Mouse (Mus musculus) retina, postnatal 1 day (tissue): ENCODE results near the gene Rbpms2.
"Not testable (repeated sequence)": the region's sequence is repeated elsewhere in the genome, so short reads cannot be mapped to it uniquely, and the experiment has no call there.

Experiments
- DNase-seq: peaks from one replicate; pipeline ENCODE4 v3.0.0-alpha.2; 2012

Rbpms2 gene

DNA sequence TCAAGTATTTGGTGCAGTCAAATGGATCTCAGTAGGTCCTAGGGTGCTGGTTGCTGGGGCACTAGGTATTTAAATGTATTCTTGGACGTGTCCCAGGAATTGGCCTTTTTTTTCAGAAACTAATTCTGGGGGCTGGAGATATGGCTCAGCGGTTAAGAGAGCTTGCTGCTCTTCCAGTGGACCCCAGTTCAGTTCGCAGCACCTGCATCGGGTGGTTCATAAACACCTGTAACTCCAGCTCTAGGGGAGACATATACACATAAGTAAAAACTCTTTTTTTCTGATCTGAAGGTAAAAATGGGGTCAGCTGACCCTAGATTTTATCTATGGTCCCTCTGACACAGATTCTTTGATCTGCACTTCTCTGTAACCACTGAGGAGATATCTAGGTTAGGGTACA is 8.3 kb upstream of the Rbpms2 start:
- DNase-seq = no peak

DNA sequence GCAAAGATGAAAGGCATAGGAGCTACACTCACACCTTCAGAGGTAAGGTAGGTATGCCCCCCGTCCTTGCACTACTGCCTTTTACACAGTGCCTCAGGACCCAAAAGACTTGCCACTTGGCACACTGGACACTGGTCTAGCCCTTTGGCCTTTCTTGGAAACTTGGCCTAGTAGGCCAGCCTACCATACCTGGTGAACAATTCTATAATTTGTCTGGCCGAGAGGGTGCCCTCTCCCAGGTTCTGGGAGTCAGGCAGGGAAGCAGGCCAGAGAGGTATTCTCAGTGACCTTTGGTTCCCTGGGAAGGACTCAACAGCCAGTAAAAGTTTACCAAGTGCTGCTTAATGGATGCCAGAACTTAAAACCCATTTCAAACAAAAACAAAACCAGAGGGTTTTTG is 7.8 kb upstream of the Rbpms2 start:
- no peak for DNase-seq

DNA sequence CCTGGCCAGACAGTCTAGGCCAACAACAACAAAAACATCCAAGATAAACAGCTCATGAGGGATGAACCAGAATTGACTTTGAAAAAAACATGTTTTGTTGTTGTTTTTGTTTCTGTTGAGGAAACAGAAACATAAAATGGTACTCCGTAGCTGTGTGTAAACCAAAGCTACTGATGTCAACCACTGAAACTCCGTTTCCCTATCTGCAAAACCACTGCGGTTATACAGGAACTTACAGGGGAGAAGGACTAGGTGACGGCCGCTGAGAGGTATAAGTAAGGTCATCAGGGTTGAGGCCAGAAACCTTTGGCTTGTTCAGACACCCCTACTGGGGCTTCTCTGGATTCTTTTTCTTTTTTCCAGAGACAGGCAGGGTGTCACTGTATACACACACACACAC is 6.6 kb upstream of the Rbpms2 start:
- no peak for DNase-seq

DNA sequence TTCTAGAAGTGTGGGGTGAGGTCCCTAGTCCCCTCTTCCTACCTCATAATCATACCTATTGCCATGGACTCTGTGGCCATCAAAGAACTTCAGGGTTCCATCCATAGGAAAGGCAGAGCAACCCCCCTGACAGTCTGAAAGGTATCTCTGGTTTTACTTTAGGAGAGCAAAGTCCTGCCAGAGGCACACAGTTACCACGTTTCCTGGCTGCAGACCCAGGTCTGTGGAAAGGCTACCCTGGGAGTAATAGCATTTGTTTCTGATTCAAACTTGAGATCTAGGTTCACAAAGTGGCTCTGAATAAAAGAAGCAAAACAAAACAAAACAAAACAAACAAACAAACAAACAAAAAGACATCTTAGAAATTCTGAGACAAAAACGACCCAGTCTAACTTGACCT is 5.2 kb upstream of the Rbpms2 start:
- DNase-seq = no peak

DNA sequence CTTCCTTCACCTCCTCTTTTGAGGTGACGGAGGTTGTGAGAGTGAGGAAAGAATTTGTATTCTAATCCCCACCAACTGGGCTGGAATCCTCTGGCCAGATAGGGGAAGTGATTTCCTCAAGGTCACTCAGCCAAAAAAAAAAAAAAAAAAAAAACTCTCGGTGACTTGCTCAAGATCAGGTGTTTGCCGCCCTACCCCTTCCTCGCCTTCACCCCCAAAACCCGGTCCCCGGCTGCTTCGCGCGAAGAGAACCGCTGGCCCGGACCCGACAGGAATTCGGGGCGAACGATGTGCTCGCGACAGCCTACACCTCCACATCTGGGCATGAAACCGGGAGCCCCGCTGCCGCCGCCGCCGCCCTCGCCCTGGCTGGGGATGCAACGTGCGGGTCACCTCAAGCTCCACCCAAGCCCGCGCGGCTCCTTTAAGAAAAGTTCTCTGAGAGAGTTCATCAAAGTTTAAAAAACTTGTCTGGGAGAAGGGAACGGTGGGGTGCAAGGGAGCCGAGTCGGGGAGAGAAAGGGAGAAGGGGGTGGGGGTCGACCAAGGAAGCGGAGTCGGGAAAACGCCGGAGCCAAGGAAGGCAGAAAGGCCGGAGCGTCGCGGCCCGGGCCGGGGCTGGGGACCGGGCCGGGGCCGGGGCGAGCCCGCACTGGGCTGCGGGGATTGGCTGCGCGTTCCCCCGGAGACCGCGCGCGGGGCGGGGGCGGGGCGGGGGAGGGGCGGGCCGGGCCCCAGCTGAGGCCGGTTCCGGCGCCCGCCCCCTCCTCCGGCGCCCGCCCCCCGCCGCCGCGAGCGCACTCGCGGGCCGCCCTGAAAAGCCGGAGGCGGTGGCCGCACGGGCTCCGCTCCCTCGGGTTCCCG is 551 bp downstream of the Rbpms2 start:
- DNase-seq = peak; percentile 62

DNA sequence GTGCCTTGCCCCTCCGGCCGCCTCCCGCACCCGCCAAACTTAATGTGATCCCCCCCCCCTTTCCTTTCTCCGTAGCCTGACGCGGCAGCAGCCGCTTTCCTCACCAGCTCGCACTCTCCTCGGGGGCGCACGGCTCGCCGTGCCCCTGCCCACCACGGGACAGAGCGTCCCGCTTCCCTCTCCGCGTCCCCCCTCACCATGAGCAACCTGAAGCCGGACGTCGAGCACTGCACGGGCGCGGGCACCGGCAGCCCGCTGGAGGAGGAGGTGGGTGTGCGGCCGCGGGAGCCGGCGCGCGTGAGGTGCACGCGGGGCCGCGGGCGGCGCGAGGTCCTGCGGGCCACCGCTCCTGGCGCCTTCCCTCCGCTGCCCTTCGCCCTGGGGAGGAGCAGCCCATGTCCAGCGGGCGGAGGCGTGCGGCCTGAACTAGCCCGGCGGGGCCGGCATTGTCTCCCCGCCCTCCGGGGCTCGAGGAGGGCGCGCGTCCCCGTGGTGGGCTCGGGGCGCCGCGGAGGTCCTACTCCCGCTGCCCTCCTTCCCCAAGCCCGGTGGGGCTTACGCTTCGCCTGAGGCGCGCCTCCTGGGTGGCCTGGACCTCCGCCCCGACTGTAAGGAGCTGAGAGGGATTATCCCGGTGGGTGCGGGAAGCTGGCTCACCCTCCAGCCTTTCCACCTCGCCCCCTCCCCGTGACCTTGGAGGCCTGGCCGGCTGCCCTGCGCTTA is 1.3 kb downstream of the Rbpms2 start:
- peak; percentile 79 for DNase-seq

DNA sequence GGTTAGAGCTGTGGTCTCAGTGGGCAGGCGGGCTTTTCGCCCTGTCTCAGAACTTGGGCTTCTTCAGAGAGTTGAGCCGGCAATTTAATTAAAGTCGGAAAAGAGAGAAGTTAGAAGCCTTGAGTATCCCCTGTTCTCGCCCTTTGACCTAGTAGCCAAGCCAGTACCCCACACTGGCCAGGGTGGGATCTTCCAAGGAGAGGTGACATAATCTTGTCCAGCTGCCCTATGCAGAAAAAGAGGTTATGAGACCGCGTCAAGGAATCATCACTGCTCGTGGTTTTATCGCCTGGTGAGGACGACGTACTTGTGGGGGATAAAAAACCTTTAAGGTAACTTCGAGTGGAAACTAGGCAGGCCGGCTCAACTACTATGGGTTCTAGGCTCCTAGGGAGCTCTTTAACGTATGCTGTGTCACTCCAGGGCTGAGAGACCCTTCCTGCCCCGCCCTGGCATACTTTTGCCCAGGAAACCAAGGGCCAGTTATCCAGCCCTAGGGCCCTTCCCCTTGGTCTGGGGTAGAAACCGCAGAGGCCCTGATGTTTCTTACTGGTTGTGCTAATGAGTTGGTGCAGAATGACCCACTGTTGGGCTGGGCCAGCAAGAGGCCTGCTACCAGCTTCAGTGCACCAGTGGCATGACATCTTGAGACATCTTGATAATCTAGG is 2.0 kb downstream of the Rbpms2 start:
- no peak for DNase-seq

DNA sequence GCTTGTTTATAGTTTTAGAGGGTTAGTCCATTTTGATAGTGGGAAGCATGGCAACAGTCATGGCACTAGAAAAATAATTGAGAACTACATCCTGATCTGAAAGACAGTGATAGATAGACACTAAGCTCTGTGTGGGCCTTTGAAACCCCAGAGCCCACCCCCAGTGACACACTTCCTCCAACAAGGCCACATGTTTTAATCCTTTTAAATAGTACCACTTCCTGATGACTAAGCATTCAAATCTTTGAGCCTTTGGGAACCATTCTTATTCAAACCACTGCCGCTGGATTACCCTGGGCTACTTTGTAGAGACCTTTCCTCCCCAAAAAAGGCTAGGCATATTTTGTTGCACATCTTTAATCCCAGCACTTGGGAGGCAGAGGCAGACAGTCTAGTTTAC is 6.3 kb downstream of the Rbpms2 start:
- no peak for DNase-seq

DNA sequence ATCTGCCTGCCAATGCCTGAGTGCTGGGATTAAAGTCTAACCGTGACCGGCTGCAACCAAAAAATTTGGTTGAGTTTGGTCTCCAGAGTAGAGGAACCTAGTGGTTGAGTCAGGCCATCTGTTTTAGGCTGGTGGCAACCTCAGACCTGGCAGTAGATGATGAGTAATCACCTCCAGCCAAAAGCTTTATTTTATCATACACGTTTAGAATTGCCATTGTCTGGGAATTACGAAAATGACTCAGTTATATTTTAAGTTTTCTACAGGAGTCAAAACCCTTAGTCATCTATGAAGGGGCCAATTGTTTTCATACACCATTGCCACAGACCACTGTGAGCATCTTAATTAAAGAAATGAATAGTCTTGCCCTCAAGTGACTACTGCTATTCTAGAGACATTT is 7.5 kb downstream of the Rbpms2 start:
- no peak for DNase-seq

DNA sequence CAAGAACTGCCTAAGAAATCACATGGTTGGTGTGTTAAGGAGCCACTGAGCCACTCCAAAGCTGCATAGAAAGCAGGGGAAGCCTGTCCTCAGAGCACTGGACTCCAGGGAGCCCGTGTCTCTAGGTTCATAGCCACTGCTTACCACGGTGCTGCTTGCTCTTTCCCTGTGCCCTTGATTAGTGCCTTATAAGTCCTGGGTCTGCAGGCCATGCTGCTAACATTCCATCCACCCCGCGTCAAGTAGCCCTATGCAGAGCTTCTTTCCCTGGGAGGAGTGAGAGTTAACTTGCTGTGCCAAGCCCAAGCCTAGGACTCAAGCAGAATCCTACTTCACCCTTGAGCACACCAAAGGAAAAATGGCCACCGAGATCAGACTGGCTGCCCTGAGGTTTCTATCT is 9.6 kb downstream of the Rbpms2 start:
- no peak for DNase-seq

DNA sequence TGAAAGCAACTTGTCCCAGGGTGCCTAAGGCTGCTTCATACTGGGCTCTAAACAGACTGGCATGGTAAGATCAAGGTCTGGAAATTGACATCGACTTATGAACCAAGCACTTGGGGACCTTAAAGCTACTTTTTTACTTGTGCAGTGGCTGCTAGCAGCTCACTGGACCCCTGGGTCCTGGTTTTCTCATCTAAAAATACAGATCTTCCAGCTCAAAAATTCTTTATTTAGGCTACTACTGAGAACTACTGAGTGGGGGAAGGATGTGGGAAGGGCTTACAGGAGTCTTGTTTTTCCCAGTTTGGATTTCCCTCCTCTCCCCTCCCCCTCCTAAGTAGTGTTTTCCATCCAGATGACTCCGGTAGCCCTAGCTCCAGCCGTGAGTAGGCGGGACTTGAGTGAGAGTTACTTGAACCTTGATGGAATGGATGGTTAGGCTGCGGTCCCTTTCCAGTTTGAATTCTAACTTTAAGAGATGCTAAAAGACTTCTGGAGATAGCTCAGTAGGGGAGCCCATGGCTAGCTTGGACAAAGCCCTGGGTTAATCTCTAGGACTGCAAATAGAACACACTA is 11.5 kb downstream of the Rbpms2 start:
- DNase-seq = peak; percentile 36

DNA sequence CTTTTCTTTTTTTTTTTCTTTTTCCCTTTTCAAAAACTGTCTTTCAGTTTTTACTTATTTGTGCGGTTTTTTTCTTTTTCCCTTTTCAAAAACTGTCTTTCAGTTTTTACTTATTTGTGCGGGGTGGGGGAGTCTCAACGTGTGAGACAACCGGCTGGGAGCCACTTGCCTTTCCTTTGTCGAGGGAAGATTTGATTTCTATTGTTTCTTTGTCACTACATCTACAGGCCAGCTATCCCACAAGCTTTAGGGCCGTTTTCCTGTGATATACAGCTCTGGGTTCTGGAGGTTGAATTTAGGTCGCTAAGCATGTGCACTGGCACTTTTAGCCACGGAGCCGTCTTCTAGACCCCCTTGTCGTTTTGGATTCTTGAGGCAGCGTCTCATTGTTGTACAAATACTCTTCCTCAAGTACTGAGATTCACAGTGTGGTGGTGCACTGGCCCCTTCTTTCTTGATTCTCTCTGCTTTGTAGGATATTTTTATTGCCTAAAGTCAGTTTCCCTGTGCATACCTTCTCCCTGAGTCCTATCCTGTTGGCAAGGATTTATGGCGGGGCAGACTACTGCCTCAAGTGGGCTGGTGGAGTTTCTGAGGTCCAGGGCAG is 12.1 kb downstream of the Rbpms2 start:
- no peak for DNase-seq

DNA sequence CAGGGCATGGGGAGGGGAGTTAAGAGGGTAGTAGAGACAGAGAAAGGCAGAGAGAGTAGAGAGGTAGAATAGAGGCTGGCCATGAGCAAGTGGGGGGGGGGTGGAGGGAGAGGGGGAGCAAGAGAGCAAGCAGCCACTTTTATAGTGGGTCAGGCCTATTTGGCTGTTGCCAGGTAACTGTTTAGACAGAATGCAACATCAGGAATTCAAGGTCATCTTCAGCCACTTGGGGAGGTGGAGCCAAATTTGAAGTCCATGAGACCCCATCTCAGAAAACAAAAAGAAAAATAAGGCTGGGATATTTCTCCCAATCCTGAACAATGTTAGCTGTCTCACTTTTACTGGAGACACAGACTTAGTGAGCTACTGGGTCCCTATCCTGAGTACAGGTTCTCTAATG is 13.1 kb downstream of the Rbpms2 start:
- DNase-seq = no peak

DNA sequence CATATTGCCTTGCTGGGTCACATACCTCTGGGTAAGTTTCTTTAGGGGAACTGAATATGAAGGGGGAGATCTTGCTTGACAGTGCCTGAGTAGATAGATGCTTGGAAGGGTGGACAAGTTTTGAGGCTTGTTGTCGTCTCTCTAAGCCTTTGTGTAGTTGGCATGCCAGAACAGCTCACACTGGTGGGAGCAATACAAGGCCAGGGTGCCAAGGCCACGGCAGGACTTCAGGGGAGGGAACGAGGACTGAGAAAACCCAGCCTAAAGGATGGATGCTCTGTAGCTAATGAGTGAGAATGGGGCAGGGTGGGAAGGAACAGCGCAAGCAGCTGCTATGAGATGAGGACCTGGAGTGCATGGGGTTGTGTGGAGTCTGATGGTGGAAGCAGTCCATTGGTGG is 15.5 kb downstream of the Rbpms2 start:
- no peak for DNase-seq

DNA sequence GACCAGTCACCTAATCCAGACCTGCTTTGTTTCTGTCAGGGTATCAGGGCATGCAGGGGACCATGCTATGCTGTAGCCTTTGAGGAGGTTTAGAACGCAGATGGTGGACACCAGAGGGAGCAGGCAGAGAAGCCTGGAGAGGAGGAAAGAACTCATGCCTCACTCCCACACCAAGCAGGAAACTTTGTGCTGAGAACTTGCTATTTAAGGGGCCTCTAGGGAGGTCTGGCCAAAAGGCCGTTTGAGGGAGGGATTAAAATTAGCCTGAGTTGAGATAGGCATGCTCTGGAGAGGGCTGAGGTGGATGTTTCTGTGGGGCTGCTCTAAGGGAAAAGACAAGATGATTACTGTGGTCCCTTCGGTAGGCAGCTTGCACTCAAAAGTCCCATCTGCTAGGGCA is 16.5 kb downstream of the Rbpms2 start:
- no peak for DNase-seq

DNA sequence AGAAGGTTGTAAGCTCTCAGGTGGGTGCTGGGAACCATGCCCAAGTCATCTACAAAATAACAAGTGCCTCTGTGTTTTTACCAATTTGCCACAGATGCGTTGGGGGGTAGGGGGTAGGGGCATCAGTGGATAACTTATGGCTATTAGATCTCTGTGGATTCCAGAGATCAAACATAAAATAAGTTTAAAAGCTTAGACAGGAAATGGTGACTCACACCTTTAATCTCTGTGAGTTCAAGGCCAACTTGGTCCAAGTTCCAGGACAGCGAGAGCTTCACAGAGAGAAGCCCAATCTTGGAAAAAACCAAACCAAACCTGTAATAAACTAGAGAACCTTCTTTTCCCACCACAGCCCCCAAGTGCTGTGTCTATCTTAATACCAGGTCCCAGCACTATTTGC is 17.3 kb downstream of the Rbpms2 start:
- no peak for DNase-seq

DNA sequence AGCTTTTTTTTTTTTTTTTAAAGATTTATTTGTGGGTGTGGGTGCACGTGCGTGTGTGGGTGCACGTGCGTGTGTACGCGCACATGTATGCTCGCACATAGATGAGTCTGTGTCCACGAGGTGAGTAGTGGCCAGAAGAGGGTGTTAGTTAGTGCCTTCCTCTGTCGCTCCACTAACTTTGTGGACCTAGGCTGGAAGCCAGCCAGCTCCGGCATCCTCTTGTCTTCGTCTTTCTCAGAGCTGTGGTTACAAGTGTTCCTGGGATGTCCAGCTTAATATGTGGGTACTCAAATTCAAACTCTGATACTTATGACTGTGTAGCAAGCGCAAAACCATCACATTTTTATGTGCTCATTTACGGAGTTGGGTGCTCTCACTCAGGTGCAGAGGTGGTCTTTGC is 19.3 kb downstream of the Rbpms2 start:
- no peak for DNase-seq

DNA sequence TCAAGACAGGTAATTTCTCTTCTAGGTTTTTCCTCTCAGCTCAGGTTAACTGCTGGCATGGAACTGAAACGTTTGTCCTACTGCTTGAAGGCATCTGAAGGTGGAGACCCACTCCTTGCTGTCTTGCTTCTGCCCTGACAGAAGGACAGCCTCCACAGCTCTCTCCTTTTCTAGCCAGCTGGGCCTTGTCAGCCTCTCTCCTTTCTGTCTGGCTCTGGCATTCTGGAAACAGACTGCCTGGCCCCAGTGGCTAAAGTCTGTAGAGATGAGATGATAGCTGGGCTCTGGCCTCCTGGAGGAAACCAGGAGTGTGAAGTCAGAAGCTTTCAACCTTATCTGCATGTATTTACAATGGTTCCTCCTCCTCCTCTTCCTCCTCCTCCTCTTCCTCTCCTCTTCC is 20.5 kb downstream of the Rbpms2 start:
- no peak for DNase-seq

DNA sequence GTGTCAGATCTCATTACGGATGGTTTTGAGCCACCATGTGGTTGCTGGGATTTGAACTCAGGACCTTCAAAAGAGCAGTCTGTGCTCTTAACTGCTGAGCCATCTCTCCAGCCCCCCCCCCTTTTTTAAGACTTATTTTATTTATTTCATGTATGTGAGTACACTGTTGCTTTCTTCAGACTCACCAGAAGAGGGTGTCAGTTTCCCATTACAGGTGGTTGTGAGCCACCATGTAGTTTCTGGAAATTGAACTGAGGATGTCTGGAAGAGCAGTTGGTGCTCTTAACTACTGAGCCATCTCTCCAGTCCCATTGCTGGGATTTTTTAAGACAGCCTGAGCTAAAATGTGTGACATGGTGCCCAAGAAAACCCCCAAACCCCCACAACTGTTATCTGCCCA is 22.5 kb downstream of the Rbpms2 start:
- not testable (repeated sequence) for DNase-seq

DNA sequence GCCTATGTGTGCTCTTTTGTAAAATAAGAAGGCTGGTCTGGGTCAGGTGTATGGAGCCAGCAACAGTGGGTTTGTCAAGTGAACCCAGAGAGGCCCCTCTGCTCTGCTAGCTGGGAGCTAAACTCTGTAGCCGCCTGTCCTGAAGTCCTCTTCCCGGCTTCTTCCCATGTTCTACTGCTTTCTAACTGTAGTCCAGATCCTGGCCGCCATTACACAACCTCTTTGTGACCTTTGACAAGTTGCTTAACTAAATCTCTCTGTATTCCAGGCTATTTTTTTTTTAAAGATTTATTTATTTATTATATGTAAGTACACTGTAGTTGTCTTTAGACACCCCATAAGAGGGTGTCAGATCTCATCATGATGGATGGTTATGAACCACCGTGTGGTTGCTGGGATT is 24.3 kb downstream of the Rbpms2 start:
- no peak for DNase-seq

DNA sequence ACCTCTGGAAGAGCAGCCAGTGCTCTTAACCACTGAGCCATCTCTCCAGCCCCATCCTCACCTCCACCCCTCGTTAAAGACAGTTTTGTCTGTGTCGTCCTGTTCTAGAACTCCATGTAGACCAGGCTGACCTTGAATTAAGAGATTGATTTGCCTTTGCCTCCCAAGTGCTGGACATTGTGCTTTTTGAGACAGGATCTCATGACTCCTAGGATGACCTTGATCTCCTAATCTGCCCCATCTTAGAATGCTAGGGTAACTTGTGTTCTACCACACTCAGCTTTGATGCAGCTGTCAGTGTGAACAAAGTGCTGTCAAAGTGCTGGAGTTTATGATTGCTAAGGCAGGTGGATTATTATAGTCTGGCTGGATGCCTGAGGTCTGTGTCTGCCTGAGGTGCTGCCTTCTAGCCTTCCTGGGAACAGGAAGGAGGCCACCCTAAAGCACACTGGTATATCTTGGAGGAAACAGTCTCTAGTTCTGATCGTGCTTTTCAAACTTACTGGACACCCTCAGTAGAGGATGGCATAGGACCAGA is 25.3 kb downstream of the Rbpms2 start:
- no peak for DNase-seq

DNA sequence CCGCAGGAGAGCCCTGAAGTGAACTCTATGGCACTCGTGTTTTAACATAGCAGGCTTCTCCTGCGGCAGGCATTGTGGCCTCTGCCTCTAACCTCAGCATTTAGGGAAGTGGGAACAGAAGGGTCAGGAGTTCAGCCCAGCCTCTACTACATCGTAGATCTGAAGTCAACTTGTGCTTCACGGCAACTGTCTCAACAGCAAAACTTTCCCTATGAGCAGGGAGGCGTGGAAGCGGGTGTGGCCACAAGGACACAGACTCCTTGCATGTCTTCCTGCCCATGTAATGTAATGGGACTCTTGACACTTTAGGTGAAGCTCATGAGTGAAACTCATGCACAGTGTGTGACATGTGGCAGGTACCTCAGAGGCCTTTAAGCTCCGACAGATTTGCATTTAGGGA is 26.1 kb downstream of the Rbpms2 start:
- no peak for DNase-seq

DNA sequence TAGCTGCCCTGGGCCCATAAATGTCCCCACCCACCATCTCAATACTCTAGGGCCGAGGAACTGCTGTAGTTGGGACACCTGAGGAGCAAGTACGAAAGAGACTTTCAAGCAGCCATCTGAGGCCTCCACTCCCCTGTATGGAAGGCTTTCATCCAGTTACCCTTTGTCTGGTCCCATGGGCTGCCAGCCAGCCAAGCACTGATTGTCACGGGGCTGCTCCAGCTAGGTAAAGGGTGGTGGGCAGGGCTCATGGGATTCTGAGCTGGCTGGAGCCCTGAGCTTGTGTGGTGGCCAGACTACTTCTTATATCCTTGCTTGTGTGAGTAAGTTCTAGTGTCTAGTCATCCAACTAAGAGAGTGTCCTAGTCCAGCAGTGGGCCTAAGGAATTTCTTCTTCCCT is 27.8 kb downstream of the Rbpms2 start:
- DNase-seq = no peak
